Mouse (Mus musculus) heart, postnatal 0 days (tissue): ENCODE data around the gene Pkp4. TPM values are rescaled to one million over a fixed set of nuclear protein-coding genes. Genes with fewer than 3 reads are reported as not detected.

Source experiments
- ATAC-seq: fragments of 200-750 bp; cut with Nextera tagmentation; 2 replicates; pipeline ENCODE4 v1.8.0; 2017; ENCODE audit warnings: low read depth, moderate number of reproducible peaks, moderate library complexity; ENCODE audit not compliant: insufficient read depth
- DNase-seq: peaks from one replicate; pipeline ENCODE4 v3.0.0-alpha.2; 2016; ENCODE audit warnings: low spot score
- H3K27ac ChIP-seq: fragments of 300-500 bp; sonication (generic); 2 replicates; pipeline ENCODE4 v1.5.1; 2014; ENCODE audit warnings: low read depth, mild to moderate bottlenecking
- H3K27me3 ChIP-seq: fragments of 300-500 bp; sonication (generic); 2 replicates; pipeline ENCODE4 v1.6.1; 2014; ENCODE audit warnings: low read length, mixed read lengths; ENCODE audit not compliant: control insufficient read depth, insufficient read depth
- H3K36me3 ChIP-seq: fragments of 300-500 bp; sonication (generic); replicated peaks from 2 replicates; pipeline ENCODE4 v1.6.1; 2014; ENCODE audit warnings: low read length, mixed read lengths; ENCODE audit not compliant: control insufficient read depth, insufficient read depth
- H3K4me1 ChIP-seq: fragments of 300-500 bp; sonication (generic); 2 replicates; pipeline ENCODE4 v1.6.1; 2014; ENCODE audit warnings: antibody characterized with exemption; ENCODE audit not compliant: control insufficient read depth, insufficient read depth
- H3K4me2 ChIP-seq: fragments of 300-500 bp; sonication (generic); 2 replicates; pipeline ENCODE4 v1.6.1; 2014; ENCODE audit warnings: low read depth, mild to moderate bottlenecking, low read length, moderate library complexity
- H3K4me3 ChIP-seq: fragments of 300-500 bp; sonication (generic); 2 replicates; pipeline ENCODE4 v1.5.1; 2014; ENCODE audit warnings: low read depth, low read length
- H3K9ac ChIP-seq: fragments of 300-500 bp; sonication (generic); replicated peaks from 2 replicates; pipeline ENCODE4 v1.6.1; 2014; ENCODE audit warnings: low read depth, low read length, mixed read lengths
- H3K9me3 ChIP-seq: fragments of 300-500 bp; sonication (generic); replicated peaks from 2 replicates; pipeline ENCODE4 v1.6.1; 2016; ENCODE audit warnings: low read length; ENCODE audit not compliant: control insufficient read depth
- CTCF ChIP-seq: IDR thresholded peaks from 2 replicates; pipeline ENCODE4 v1.5.1; 2016; ENCODE audit warnings: antibody characterized with exemption, control low read depth, low read depth
- EP300 ChIP-seq: IDR thresholded peaks from 2 replicates; pipeline ENCODE4 v1.6.1; 2016; ENCODE audit warnings: antibody characterized with exemption, low read depth
- WGBS: fragments of 180-500 bp; shearing (Covaris S2); extraction: QIAGEN DNeasy Blood & Tissue Kit; methylation state at CpG from one replicate; pipeline ENCODE4 v1.1.7; 2014; 5-methylcytosine and 5-hydroxymethylcytosine counted together
- polyA plus RNA-seq: library from polyadenylated mRNA; unstranded; fragments of >200 nt; fragmentation: Nextera tagmentation; extraction: Ambion mirVana; gene quantifications from 2 replicates; pipeline ENCODE4 v1.2.1, GENCODE M21; 2015
- total RNA-seq: library from RNA; depleted of rRNA; stranded (reverse); fragments of >200 nt; gene quantifications from 2 replicates; pipeline ENCODE4 v1.2.3, GENCODE M21; 2014; ENCODE audit warnings: low replicate concordance

Pkp4 gene
- total and polyA plus RNA-seq, 2 experiments from 2014 or later: 36.1 to 232 TPM

DNA sequence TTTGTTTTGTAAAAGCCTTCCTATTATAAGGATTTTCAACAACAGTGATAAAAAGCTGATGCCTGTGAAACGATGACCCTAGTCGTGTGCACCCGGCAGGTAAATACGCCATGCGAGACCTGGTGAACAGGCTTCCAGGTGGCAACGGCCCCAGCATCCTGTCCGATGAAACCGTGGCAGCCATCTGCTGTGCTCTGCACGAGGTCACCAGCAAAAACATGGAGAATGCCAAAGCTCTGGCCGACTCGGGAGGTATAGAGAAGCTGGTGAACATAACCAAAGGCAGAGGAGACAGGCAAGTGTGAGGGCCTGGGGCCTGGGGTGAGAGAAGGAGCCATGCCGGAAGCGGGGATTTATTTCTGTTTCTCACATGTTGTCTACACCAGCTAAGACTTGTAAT lies 184.0 kb downstream of the Pkp4 start:
- H3K4me2 ChIP-seq: no peak overlapping the region
- DNase-seq (no peak), ATAC-seq (no peak)
- H3K27me3 ChIP-seq: no peaks in the 10 kb centered on the region
- no peak overlapping the region for H3K9ac ChIP-seq
- no peak overlapping the region for H3K27ac ChIP-seq
- no peaks in the 10 kb centered on the region for H3K9me3 ChIP-seq
- H3K4me1 ChIP-seq: no peaks in the 10 kb centered on the region
- TF ChIP-seq EP300 (no peak), CTCF (no peak)
- H3K4me3 ChIP-seq: no peak overlapping the region
- 92% methylated on average over 13 of the region's 13 CpGs for WGBS
- peaks cover 78% of the 10 kb centered on the region for H3K36me3 ChIP-seq

DNA sequence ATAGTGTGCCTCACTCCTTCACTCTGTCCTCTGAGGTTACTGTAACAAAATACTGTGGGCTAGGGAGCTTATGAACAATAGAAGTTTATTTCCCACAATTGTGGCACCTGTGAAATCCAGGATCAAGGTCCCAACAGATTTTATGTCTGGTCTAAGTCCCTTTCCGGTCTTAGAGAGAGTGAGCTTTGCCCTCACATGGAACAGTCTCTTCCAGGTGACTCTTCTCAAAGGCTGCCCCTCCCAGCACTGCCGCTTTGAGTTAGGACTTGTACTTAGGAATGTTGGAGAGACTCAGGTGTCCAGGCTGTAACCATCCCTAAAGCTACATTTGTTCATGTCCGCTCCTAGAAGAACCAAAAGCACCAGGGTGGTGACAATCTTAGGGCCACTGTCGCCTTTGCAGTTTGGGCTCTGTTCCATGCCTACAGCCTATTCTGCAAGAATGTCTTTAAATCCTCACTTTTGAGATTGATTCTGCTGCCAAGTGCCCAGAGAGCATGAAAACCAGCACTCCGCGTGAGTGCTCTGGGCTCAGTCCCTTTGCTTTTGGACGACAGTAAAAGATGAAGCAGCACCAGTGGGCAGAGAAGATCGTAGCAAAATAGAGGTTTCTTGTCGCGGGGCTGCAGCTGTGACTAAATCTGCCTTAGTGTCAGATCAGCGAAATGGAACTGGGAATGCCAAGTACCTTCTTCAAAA lies 184.6 kb downstream of the Pkp4 start:
- Histone ChIP-seq H3K9ac (no peak overlapping the region), H3K4me2 (no peak overlapping the region), H3K9me3 (no peaks in the 10 kb centered on the region), H3K36me3 (peaks cover 78% of the 10 kb centered on the region), H3K27me3 (no peaks in the 10 kb centered on the region), H3K27ac (no peak overlapping the region), H3K4me3 (no peak overlapping the region), H3K4me1 (no peaks in the 10 kb centered on the region)
- TF ChIP-seq EP300: no peak
- no peak for TF ChIP-seq CTCF
- no peak for ATAC-seq
- WGBS: 91% methylated on average over 11 of the region's 11 CpGs
- DNase-seq: no peak

GRCm38 (mm10) chr2:59346443-59346842 lies 185.8 kb downstream of the Pkp4 start:
- H3K9ac ChIP-seq: 0 out of 2 replicates have a peak overlapping the region, but pooled peaks have one; percentile 19

DNA sequence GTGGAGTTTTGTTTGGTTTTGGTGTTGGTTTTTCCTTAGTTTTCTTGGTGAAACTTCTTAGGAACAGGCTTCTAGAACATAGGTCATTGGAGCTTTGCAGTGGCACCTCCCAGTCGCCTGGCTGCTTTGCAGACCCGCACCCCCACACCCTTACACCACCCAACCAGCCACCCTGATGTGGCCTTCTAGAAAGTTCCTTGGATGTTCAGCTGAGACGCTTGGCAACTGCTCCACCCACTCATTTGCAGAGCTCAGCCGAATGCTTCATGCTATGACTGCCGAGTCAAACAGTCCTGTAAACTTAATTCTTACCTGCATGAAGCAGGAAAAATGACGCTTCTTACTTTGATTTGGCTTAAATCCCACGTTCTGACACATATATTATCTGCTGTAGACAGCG lies 187.9 kb downstream of the Pkp4 start:
- ATAC-seq (no peak), DNase-seq (no peak)
- Histone ChIP-seq H3K4me1 (no peaks in the 10 kb centered on the region), H3K4me2 (no peak overlapping the region), H3K9me3 (no peaks in the 10 kb centered on the region), H3K36me3 (peaks cover 76% of the 10 kb centered on the region), H3K27ac (no peak overlapping the region), H3K9ac (no peak overlapping the region), H3K4me3 (no peak overlapping the region), H3K27me3 (no peaks in the 10 kb centered on the region)
- TF ChIP-seq CTCF (no peak), EP300 (no peak)
- WGBS: 92% methylated on average over 8 of the region's 8 CpGs

More at GRCm38 (mm10) chr2:59346443-59346842, 185.8 kb downstream of the Pkp4 start:
- Histone ChIP-seq H3K4me3 (no peak overlapping the region), H3K27me3 (no peaks in the 10 kb centered on the region), H3K36me3 (peaks cover 79% of the 10 kb centered on the region), H3K27ac (peak overlapping the region; percentile 43; the same call in 1 of the 2 replicates), H3K4me1 (no peaks in the 10 kb centered on the region), H3K9me3 (no peaks in the 10 kb centered on the region), H3K4me2 (no peak overlapping the region)
- 57% methylated on average over 12 of the region's 12 CpGs for WGBS
- ATAC-seq: peak; percentile 30; the same call in 1 of the 2 replicates
- TF ChIP-seq EP300 (no peak), CTCF (no peak)
- DNase-seq: no peak

- no peak for TF ChIP-seq CTCF
- no peak for TF ChIP-seq EP300
- ATAC-seq: no peak
These were observed 189.4 kb downstream of the Pkp4 start for GRCm38 (mm10) chr2:59350094-59350493.

More at GRCm38 (mm10) chr2:59350094-59350493, 189.4 kb downstream of the Pkp4 start:
- H3K4me2 ChIP-seq: no peak overlapping the region
- 63% methylated on average over 3 of the region's 3 CpGs for WGBS
- no peak overlapping the region for H3K27ac ChIP-seq
- no peaks in the 10 kb centered on the region for H3K9me3 ChIP-seq
- no peaks in the 10 kb centered on the region for H3K4me1 ChIP-seq
- DNase-seq: no peak
- no peak overlapping the region for H3K4me3 ChIP-seq
- H3K36me3 ChIP-seq: peaks cover 74% of the 10 kb centered on the region
- H3K27me3 ChIP-seq: no peaks in the 10 kb centered on the region
- H3K9ac ChIP-seq: no peak overlapping the region
